Mouse (Mus musculus): Measurements from ENCODE around the gene Lrrc8d.
A peak's percentile ranks its signal among the peaks of the same experiment; 100 is the strongest.

The Lrrc8d gene

DNA sequence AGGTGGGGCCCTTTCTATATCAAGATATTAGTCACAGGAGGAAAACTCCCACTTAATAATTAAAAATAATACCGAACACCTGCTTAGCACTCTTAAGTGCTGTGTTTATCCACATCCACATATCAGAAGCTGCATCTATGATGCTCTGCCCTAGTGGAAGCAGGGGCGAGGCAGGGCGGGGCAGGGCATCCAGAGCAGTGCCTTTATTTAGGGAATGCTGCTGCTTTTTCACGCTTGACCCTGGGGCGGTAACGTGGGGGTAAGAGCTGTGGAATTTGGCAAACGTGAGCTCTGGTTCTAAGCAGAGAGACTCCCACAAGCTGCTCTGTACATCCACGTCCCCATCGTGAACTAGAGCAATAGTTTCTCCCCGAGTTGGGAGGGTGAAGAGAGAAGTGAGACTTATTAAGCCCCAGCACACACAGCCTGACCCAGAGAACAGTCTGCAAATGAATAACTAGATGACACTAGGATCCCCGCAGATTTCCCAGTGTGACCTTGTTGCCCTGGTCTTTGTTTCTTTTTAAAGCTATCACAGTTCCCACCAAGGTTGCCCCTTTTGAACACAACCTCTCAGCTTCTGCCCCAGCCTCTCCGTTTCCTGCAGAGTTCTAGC lies 77.3 kb downstream of the Lrrc8d start:
- no peak for DNase-seq (ENCODE audit: low read depth)

DNA sequence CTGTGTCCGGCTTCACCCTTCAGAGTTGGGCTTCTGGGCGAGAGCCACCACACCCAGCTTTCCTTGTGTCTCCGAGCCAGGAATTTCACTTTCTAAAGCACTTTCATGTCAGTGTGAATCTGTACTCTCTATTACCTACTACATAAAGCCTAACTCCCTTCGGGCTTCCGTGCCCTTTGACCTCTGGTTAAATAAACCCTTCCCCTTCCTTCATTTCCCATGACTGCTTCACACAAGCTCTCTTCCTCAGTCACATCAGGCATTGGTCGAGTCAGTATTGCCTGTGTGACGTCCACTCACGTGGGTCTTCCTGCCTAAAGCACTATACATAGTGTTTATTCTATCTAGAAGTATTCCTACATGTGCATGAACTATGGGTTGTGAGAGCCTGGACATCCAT lies 77.9 kb downstream of the Lrrc8d start:
- no peak for DNase-seq (ENCODE audit: low read depth)

DNA sequence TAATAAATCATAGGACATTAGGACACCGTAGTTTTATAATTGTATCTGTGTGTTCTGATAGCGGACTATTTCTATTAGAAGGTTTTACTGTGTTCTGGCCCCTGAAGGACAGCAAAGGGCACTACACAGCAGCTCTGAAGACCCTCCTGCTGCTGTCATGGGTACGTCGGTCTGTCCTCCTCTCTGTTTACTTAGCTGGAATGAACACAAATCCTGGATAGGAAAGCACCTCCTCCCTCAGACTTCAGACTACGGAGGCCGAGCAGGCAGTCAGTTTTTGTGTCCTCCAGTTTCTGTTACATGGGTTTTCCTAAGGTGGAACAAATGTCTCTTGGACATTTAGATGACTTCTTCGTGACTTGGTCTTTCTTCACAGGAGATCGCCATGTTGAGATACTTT lies 78.4 kb downstream of the Lrrc8d start:
- no peak for DNase-seq (ENCODE audit: low read depth)

DNA sequence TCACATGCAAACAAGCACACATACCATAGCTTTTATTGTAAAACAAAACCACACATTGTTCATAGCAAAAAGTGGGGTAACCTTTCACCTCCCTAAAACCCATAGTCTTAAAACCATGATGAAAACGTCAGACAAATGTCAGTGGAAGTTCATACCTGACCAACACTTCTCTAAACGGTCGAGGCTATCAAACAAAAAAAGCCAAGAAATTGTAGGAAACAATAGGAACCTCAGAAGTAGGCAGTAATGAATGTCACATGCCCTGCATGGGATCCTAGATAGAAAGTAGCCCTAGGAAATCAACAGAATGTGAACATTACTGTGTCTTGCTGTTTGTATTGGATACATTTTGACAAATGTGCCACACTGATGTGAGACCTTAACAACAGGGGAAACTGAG lies 79.0 kb downstream of the Lrrc8d start:
- DNase-seq (ENCODE audit: low read depth): no peak

DNA sequence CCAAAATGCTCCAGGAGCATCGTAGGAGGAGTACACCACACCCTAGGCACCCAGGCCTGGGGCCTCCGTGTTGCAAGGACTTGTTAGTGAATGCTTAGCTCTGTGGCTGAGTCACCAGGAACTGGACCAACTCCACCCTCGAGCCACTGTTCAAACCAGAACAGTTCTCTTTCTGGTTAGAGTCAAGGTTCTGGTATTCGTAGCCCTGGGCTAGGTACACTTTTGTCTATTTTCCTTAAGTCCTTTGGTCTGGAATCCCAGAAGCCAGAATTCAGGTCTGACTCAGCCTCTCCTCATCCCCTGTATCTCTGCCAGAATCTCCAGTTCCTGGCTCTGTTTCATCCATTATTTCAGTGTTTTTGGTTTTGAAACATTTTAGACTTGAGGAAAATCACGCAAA lies 79.6 kb downstream of the Lrrc8d start:
- no peak for DNase-seq (ENCODE audit: low read depth)

DNA sequence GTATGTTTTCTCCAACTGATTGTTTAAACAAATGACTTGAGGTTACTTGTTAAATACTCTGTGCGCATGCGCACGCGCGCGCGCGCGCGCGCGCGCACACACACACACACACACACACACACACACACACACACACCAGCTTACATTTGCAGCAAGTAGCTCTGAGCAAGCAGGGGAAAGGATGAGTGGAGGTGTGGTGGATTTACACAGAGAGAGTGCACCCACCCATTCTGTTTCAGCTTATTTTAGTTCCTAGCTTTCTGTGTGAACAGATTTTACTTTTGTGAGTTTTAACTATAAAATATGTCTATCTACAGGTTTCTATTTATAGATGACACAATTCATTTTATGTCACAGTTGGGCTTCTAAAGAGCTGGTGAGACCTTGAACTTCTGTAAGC lies 84.1 kb downstream of the Lrrc8d start:
- no peak for DNase-seq (ENCODE audit: low read depth)

DNA sequence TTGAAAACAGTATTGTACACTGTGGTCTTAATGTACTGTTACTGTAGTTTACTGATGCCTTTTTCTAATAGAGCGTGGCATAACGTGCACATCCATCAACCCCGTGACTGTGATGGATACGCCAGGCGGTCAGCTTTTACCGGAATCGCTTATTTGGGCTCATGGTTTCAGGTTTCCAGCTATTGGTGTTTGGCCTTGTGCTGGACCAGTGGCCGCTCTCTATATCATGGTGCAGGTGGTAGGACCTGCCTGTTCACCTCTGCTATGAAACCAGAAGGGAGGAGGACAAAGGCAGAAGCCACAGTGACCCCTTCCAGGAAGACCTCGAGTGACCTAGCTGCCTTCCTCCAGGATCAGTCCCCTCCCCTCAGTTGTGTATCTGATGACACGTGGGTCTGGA lies 85.0 kb downstream of the Lrrc8d start:
- DNase-seq (ENCODE audit: low read depth): no peak

DNA sequence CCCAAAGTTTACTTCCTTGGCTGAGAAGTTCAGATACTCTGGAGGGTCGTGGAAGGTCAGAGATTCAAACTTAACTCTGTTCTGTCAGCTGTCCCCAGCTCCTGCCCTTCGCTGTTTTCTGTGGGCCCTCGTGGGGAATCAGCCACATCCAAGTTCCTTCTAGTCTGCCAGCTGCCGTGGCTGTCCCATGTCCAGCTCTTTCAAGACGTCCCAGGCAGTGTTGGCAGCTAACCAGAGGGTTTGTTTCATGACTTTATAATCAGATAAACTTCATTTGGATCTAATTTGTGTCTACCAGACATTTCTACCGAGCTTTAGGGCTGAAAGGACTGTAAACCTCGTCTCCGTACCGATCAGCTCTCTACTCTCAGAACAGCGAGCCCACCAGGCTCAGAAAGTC lies 87.8 kb downstream of the Lrrc8d start:
- DNase-seq (ENCODE audit: low read depth): no peak

DNA sequence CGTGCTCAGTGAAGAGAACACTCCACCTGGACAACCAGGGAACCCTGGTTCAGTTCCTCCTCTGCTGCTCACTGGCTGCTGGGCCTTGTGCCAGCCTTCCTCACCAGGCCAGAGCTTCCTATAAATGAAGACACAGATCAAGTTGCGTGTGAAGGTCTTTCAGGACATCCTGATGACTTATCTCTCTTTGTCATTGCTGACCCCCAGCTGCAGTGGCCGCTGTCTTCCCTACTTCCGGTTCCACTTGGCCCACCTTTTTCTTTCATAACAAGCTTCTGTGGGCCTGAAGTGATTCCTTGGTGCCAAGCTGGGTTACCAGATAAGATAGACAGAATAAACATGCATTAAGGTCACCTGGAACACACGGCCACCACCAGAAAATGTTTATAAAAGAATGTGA lies 90.0 kb downstream of the Lrrc8d start:
- DNase-seq (ENCODE audit: low read depth): no peak

DNA sequence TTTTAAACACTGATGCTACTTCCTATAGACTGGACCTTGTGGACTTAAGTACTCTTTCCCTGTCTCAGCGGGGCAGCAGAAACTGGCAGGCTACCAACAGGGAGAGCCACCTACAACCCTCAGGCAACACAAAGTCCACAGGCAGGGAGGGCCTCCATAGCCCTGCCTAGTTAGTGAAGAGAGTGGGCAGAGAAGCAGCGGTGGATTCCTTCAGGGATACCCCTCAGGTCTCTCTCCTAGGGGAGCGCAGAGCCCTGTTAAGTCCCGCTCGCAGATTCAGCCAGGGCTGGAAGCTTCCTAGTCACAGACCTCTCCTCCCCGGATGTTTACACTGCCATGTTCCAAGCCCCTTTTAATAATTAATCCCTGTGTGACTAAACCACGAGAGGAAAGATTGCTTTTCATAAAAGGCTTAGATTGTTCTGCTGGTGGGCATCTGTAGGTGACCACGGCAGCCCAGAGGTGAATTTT lies 92.6 kb downstream of the Lrrc8d start:
- DNase-seq (ENCODE audit: low read depth): no peak

DNA sequence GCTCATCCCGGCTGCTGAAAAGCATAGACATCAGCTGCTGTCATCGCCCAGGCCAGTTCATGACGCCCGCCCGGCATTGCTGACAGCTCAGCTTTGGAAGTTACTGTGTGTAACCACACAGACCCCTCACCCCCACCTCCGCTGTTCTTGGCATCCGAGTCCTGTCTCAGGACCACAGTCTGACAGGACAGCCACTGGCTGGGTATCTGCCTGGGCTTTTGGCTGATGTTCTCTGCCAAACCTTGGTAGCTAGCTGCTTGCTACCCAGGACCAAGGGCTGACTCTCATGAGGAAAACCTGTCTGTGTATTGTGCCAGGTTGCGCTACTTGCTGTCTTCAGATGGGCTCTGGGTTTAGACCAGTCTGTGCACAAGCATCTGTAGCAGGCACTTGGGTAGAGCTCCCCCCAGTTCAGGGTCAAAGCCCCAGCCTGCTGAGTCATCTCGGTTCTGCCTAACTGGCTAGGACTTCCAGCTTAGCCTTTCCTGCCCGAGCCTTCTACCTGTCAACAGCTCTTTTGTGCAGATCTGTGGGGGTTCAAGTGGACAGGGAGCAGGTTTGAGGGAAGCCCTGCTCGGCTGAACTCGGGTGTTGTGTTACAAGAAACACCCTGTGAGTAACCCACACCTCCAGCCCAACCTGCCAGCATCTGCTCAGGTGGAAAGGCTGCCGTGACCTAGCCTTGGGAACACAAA lies 93.2 kb downstream of the Lrrc8d start:
- DNase-seq (ENCODE audit: low read depth): no peak

DNA sequence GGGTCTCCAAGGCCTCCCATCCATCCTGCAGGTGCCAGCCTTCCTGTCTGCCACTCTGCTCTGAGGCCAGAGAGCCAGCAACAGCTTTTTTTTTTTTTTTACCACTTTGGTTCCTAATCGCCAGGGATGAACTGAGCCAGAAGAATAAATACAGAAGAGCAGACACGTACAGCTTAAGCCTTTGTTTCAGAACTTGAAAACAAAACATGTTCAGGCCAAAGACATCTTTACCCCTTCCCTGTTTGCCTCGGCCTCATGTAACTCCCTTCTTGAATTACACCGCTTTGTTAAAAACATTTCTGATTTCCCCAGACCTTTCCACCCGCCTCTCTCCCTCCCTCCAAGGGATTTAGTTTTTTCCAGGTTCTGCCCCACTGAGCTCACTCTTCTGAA lies 93.8 kb downstream of the Lrrc8d start:
- DNase-seq (ENCODE audit: low read depth): no peak

DNA sequence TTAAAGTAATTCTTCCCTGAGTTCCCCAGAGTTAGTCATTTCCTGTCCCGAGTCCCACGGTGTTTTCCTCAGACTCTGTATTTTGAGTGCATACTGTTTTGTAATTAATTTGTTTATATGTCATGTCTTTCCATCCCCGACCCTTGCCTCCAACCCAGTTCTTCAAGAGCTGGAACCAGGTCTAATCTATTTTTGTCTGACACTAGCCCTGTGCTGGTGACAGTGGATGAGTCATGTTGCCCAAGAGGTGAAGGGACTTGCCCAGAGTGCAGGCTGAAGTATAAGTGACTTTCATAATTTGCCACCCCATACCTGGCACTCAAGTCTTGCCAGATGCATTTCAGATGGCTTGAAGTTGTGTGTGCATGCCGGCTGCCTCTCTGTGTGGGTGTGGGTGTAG lies 98.7 kb downstream of the Lrrc8d start:
- peak; percentile 64 for DNase-seq (ENCODE audit: low read depth)

DNA sequence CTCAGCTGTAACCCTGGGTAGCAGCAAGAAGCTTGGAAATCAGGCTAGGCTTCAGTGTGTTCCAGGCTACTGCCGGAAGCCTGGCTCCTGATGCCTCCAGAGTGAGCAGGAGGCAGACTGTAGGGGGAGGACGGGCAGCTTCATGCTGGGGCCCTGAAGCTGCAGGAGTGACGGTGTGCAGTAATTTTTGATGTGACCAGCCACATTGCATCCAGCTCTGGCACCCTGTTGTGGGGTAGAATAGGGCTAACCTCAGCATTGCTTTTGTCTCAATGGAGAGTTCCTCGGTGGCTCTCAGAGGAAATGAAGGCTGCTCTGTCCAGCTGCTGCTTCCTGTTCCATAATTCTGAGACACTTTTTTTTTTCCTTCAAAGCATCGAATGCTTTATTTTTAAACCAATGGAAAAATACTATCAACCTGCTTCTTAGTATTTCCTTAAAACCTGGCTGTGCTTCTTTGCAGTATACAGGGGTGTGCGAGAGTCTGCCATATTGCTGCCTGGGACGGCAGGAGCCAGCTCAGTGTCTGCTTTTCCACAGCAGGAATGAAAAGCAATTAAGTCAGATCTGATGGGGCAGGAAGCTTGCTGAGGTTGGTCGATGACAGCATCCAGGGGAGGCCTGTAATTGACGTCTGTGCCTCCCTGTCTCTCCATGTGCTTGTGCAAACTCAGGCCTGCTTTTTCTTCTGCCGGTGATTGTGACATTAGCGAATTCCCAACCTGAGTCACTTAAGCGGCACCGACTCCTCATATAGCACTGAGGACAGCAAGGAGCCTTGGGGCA lies 100.3 kb downstream of the Lrrc8d start:
- DNase-seq (ENCODE audit: low read depth): peak; percentile 10

DNA sequence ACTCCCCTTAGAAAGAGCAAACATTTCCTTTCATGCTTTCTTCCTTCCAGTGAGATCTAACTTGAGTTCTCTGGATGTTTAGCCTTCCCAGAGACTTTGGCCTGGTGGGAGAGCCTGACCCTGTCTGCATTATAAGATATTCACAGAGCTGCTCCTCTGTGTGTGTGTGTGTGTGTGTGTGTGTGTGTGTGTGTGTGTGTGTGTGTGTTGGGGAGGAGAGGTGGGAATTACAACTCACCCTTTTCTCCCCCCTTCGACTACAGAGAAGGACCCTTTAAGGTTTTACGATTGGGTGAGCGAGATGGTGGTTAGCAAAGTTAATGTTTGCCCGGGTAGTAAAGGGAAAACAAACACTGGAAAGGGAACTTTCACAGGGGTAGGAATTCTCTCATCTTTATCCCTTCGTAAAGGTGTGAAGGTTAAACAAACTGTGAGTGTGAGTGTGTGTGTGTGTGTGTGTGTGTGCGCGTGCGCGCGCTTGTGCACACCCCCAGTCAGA lies 101.3 kb downstream of the Lrrc8d start:
- DNase-seq (ENCODE audit: low read depth): no peak

DNA sequence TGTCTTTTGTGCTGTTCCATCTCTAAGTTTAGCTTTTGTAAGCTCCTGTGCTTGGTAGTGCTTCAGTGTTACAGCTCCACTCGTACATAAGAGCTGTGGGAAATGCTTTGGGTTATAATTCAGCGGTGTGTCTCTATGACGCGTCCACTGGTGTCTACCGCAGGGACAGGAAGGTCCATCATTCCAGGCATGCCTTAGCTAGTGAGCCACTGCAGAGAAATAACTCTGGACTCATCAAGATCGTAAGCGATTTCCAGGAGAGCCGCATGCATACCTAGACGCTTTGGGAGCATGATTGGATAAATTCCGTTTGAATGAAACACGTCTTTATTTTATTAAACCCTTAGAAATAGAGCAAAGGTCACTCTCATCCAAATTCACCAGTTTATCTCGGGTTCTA lies 106.2 kb downstream of the Lrrc8d start:
- no peak for DNase-seq (ENCODE audit: low read depth)

DNA sequence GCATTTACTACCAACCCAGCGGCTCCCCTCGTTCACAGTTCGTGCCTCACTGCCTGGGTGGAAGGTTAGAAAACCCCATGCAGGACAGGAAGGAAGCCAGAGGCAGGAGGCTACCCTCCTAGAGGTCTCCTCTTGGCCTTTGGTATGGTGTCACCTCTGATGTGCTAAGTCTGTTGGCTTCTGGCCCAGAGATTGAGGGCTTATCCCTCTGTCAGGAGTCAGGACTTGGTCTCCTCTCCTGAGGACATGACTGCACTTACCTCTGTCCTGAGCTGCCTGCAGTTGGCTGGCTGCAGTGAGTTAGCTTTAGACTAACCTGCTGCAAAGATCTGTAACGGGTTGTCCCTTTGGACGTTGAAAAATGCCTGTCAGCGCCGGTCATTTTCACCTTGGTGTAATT lies 107.7 kb downstream of the Lrrc8d start:
- no peak for DNase-seq (ENCODE audit: low read depth)

DNA sequence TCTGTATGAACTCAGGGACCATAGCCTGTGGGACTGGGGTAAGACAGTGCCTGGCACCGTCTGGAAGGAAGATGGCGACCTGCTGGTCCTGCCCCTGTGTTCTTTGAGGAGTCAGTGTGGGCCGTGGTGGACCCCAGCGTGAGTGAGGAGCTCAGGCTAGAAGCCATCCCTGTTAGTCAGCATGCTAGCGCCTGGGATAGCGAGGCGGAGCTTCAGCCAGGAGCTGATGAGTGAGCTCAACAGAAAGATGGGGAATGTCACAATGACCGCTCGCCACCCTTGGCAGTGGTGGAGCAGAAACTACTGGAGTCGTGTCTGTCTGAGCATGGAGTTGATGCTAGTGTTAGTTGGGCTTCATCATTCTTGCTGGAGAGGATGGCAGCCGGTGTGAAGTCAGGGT lies 109.3 kb downstream of the Lrrc8d start:
- DNase-seq (ENCODE audit: low read depth): no peak

DNA sequence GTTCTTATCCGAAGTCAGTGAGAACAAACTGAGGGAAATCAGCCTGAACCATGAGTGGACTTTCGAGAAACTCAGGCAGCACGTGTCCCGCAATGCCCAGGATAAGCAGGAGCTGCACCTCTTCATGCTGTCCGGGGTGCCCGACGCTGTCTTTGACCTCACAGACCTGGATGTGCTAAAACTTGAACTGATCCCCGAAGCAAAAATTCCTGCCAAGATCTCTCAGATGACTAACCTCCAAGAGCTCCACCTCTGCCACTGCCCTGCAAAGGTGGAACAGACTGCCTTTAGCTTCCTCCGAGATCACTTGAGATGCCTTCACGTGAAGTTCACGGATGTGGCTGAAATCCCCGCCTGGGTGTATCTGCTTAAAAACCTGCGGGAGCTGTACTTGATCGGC lies 113.3 kb downstream of the Lrrc8d start:
- DNase-seq (ENCODE audit: low read depth): no peak

DNA sequence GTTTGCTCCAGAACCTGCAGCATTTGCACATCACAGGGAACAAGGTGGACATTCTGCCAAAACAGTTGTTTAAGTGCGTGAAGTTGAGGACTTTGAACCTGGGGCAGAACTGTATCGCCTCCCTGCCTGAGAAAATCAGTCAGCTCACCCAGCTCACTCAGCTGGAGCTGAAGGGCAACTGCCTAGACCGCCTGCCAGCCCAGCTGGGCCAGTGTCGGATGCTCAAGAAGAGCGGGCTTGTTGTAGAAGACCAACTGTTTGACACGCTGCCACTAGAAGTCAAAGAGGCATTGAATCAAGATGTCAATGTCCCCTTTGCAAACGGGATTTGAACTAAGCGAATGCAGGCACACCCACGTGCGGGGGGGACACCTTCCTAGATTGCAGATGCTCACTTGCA lies 114.2 kb downstream of the Lrrc8d start:
- no peak for DNase-seq (ENCODE audit: low read depth)

DNA sequence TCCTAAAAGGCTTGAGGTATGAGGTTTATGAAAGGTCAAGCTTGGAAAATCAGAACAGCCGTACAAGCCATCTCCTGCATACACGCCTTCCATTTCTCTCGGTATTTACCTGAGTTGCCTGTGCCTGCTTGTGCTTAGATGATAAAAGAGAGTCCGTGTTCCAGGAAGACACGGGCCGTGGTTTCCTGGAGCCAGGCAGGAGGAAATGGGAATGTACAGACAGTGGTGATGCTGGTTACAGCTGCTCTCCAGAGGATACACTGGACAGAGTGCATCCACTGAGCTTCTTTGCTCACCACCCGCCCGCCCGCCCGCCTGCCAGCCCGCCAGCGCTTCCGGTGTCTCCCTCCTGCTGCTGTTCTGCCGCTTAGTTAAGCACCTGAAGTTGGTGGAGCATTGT lies 116.3 kb downstream of the Lrrc8d start:
- DNase-seq (ENCODE audit: low read depth): no peak

DNA sequence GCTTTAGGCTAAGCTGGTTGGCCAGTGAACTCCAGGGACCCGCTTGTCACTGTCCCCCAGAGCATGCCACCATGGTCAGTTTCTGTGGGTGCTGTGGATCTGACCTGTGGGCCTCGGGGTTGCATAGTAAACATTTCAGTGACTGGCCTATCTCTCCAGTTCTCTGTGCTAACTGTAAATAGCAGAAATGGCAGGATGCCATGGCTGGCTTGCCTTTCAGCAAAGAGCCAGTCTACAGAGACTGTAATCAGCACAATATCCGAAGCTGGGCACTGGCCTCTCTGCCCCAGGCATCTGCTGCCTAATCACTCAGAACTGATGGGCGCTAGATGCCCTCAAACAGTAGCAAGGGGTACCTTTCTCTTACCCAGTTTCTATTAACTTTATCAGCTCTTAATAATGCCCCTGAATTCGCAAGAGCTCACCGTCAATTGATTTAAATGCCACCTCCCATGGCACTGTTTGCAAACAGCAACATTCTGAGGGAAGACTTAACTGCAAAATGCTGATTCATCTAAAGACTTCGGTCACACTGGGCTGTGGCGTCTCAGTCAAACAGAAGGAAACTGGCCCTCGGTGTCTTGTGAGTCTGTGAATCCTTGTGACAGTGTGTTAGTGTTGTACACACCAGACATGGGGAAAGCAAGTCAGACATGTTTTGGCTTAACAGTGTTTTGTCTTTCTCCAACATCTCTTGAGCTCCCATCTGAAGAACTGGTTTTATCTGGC lies 117.6 kb downstream of the Lrrc8d start:
- no peak for DNase-seq (ENCODE audit: low read depth)

Measured in induced T-regulatory cell, adult 2 months (primary cell).